Mouse (Mus musculus) erythroblast, embryonic 14.5 days (primary cell): ENCODE data around the gene Dnah7b.
"Not testable (repeated sequence)": the region's sequence is repeated elsewhere in the genome, so short reads cannot be mapped to it uniquely, and the experiment has no call there.

Source experiments
- GATA1 ChIP-seq: IDR thresholded peaks from 2 replicates; pipeline ENCODE4 v1.6.1; 2012; ENCODE audit warnings: low read length, inconsistent platforms, mixed read lengths
- TAL1 ChIP-seq: IDR thresholded peaks from 3 replicates; pipeline ENCODE4 v1.6.1; 2012; ENCODE audit warnings: low read length, inconsistent platforms, mixed read lengths

- TF ChIP-seq TAL1, GATA1: not testable (repeated sequence)
Observed at GRCm38 (mm10) chr1:46394681-46395297, 328.7 kb downstream of the Dnah7b start.
